Mouse (Mus musculus) limb, embryonic 11.5 days (tissue): ENCODE measurements around the gene Elovl6. TPM values are rescaled to one million over a fixed set of nuclear protein-coding genes. Genes with fewer than 3 reads are reported as not detected.

Source experiments
- ATAC-seq: fragments of 200-750 bp; cut with Nextera tagmentation; 2 replicates; pipeline ENCODE4 v1.8.0; 2017; ENCODE audit warnings: low read depth; ENCODE audit not compliant: insufficient number of reproducible peaks, low FRiP score, low TSS enrichment
- DNase-seq: peaks from one replicate; pipeline ENCODE4 v3.0.0-alpha.2; 2015; ENCODE audit warnings: low spot score
- H3K27ac ChIP-seq: fragments of 300-500 bp; sonication (generic); replicated peaks from 2 replicates; pipeline ENCODE4 v1.5.1; 2014; ENCODE audit warnings: low read depth, mild to moderate bottlenecking, low read length
- H3K27me3 ChIP-seq: fragments of 300-500 bp; sonication (generic); 2 replicates; pipeline ENCODE4 v1.6.1; 2014; ENCODE audit warnings: mild to moderate bottlenecking, low read length, mixed read lengths; ENCODE audit not compliant: control insufficient read depth, insufficient read depth
- H3K36me3 ChIP-seq: fragments of 300-500 bp; sonication (generic); 2 replicates; pipeline ENCODE4 v1.6.1; 2014; ENCODE audit warnings: mild to moderate bottlenecking, low read length, moderate library complexity, mixed read lengths; ENCODE audit not compliant: control insufficient read depth, insufficient read depth
- H3K4me1 ChIP-seq: fragments of 300-500 bp; sonication (generic); 2 replicates; pipeline ENCODE4 v1.6.1; 2014; ENCODE audit warnings: low read length, mixed read lengths; ENCODE audit not compliant: control insufficient read depth, insufficient read depth
- H3K4me2 ChIP-seq: fragments of 300-500 bp; sonication (generic); 2 replicates; pipeline ENCODE4 v1.6.1; 2014; ENCODE audit warnings: low read depth, mild to moderate bottlenecking, moderate library complexity; ENCODE audit not compliant: severe bottlenecking
- H3K4me3 ChIP-seq: fragments of 300-500 bp; sonication (generic); 2 replicates; pipeline ENCODE4 v1.5.1; 2014; ENCODE audit warnings: low read depth, low read length
- H3K9ac ChIP-seq: fragments of 300-500 bp; sonication (generic); 2 replicates; pipeline ENCODE4 v1.6.1; 2014; ENCODE audit warnings: mild to moderate bottlenecking, low read length
- H3K9me3 ChIP-seq: fragments of 300-500 bp; sonication (generic); 2 replicates; pipeline ENCODE4 v1.6.1; 2016; ENCODE audit warnings: low read length; ENCODE audit not compliant: control insufficient read depth
- WGBS: fragments of 180-500 bp; shearing (Covaris S2); extraction: QIAGEN DNeasy Blood & Tissue Kit; methylation state at CpG from one replicate; pipeline ENCODE4 v1.1.7; 2014; 5-methylcytosine and 5-hydroxymethylcytosine counted together
- polyA plus RNA-seq: library from polyadenylated mRNA; unstranded; fragments of >200 nt; fragmentation: Nextera tagmentation; extraction: Ambion mirVana; gene quantifications from 2 replicates; pipeline ENCODE4 v1.2.1, GENCODE M21; 2014

Gene Elovl6
- polyA plus RNA-seq, 1 experiment from 2014 or later: 53.2 TPM

GRCm38 (mm10) chr3:129535444-129535843 lies 3.3 kb downstream of the Elovl6 start:
- no peak for ATAC-seq
- no peaks in the 10 kb centered on the region for H3K27me3 ChIP-seq

DNA sequence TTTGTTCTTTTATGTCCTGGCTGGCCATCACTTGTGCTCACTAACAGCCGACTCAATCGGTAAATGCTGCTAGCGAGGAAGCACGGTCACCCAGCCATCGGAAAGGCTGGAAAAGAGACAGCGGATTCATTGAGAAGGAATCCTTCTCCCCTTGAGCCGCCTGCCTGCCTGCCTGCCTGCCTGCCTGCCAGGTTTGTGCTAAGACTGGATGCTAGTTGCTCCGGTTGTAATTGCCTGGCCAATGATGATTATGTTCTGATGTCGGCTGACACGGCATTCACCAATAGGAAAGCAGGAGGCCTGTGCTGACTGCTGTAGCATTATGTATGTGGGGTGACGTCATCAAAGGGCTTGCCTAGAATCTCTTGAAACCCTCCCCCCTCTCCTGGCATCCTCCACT lies 4.0 kb downstream of the Elovl6 start:
- H3K9ac ChIP-seq: peak overlapping the region; percentile 47; the same call in 1 of the 2 replicates
- no peaks in the 10 kb centered on the region; the same call in 1 of the 2 replicates for H3K36me3 ChIP-seq
- WGBS: under 1% methylated on average over 11 of the region's 11 CpGs
- H3K4me2 ChIP-seq: peak overlapping the region; percentile 46
- ATAC-seq (peak; percentile 90), DNase-seq (peak; percentile 84)
- no peaks in the 10 kb centered on the region for H3K27me3 ChIP-seq
- H3K4me3 ChIP-seq: peak overlapping the region; percentile 18
- H3K27ac ChIP-seq: peak overlapping the region; percentile 94
- H3K4me1 ChIP-seq: peaks cover 16% of the 10 kb centered on the region
- no peaks in the 10 kb centered on the region for H3K9me3 ChIP-seq

More at GRCm38 (mm10) chr3:129535444-129535843, 3.3 kb downstream of the Elovl6 start:
- Histone ChIP-seq H3K9ac (0 out of 2 replicates have a peak overlapping the region, but pooled peaks have one; percentile 13), H3K27ac (peak overlapping the region; percentile 94; the same call in 1 of the 2 replicates), H3K36me3 (no peaks in the 10 kb centered on the region; the same call in 1 of the 2 replicates), H3K4me2 (peak overlapping the region; percentile 46), H3K9me3 (no peaks in the 10 kb centered on the region), H3K4me1 (peaks cover 16% of the 10 kb centered on the region), H3K4me3 (peak overlapping the region; percentile 18)
- WGBS: 12% methylated on average over 6 of the region's 6 CpGs
- peak; percentile 30 for DNase-seq

DNA sequence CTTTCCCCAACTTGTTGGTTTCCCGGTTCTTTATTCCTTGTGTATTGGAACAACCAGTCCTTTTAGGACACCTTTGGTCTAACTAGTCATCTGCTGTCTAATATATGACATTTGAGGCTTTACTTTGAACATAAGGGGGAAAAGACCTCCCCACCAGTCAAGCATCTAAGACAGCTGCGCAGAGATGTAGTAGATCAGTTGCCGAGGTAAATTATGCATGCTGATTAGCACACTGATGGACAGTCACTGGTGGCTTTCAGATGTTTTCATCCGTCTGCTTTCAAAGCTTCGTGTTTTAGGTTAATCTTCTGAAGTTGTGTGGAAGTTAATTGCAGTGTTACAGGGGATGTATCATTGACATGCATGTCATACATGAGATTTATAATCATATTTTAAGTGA lies 5.8 kb downstream of the Elovl6 start:
- Histone ChIP-seq H3K9ac (no peak overlapping the region), H3K27me3 (no peaks in the 10 kb centered on the region), H3K4me1 (peaks cover 13% of the 10 kb centered on the region), H3K4me3 (no peak overlapping the region), H3K27ac (no peak overlapping the region), H3K36me3 (peaks cover 2% of the 10 kb centered on the region; the same call in 1 of the 2 replicates), H3K9me3 (no peaks in the 10 kb centered on the region), H3K4me2 (no peak overlapping the region)
- 83% methylated on average over 5 of the region's 5 CpGs for WGBS
- no peak for ATAC-seq
- no peak for DNase-seq

- H3K36me3 ChIP-seq: peaks cover 2% of the 10 kb centered on the region; the same call in 1 of the 2 replicates
- 0 out of 2 replicates have a peak, but pooled peaks cover 4% of the 10 kb centered on the region for H3K4me1 ChIP-seq
- 78% methylated on average over 2 of the region's 2 CpGs for WGBS
- no peaks in the 10 kb centered on the region for H3K27me3 ChIP-seq
- H3K9me3 ChIP-seq: no peaks in the 10 kb centered on the region
- DNase-seq (no peak), ATAC-seq (no peak)
- no peak overlapping the region for H3K4me2 ChIP-seq
- H3K4me3 ChIP-seq: no peak overlapping the region
- H3K9ac ChIP-seq: no peak overlapping the region
- no peak overlapping the region for H3K27ac ChIP-seq
Observed at GRCm38 (mm10) chr3:129540882-129541281, 8.7 kb downstream of the Elovl6 start.

DNA sequence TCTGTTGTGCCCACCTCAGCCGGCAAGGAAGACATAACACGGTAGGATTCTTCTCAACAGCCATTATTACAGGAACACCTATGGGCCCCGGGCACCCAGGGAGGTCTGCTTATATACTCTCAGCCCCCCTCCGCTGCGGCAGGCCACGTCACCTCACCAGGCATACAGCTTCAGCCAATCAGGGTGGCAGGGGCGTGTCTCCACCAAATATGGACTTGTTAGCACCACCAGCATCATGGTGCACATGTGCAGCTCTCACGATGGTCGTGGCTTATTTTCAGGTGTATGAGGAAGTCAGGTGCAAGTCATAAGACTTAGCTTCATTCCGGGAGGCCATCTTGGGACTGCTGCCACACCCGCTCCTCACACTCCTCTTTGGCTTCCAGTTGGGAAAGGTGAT lies 9.3 kb downstream of the Elovl6 start:
- no peaks in the 10 kb centered on the region for H3K27me3 ChIP-seq
- no peaks in the 10 kb centered on the region for H3K9me3 ChIP-seq
- 0 out of 2 replicates have a peak, but pooled peaks cover 4% of the 10 kb centered on the region for H3K4me1 ChIP-seq
- ATAC-seq: no peak
- H3K4me2 ChIP-seq: no peak overlapping the region
- H3K36me3 ChIP-seq: peaks cover 2% of the 10 kb centered on the region; the same call in 1 of the 2 replicates
- DNase-seq: no peak
- H3K27ac ChIP-seq: no peak overlapping the region
- no peak overlapping the region for H3K9ac ChIP-seq
- 95% methylated on average over 11 of the region's 11 CpGs for WGBS
- no peak overlapping the region for H3K4me3 ChIP-seq

GRCm38 (mm10) chr3:129543376-129543775 lies 11.2 kb downstream of the Elovl6 start:
- WGBS: 95% methylated on average over 3 of the region's 3 CpGs
- no peaks in the 10 kb centered on the region for H3K27me3 ChIP-seq
- DNase-seq (no peak), ATAC-seq (no peak)
- no peak overlapping the region for H3K4me3 ChIP-seq
- H3K36me3 ChIP-seq: peaks cover 2% of the 10 kb centered on the region; the same call in 1 of the 2 replicates
- H3K9me3 ChIP-seq: no peaks in the 10 kb centered on the region
- no peaks in the 10 kb centered on the region for H3K4me1 ChIP-seq
- no peak overlapping the region for H3K4me2 ChIP-seq
- H3K9ac ChIP-seq: no peak overlapping the region
- H3K27ac ChIP-seq: no peak overlapping the region

DNA sequence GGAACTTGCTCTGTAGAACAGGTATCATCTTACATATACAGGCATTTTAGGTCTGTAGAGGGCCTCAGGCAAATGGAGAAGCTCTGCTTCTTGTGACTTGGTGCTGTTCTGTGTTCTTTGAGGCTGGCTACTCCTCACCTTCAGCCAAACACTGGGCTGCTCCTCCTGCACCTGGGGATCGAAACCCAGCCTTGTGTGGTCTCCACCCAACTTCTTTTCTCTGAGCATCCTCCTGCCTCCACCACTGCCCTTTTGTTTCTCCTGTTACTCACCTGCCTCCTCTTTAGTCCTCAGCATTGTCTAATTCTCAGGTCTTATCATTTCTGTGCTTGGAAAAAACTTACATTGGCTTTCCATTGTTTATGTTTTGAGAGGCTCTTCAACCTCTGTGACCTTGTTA lies 12.1 kb downstream of the Elovl6 start:
- Histone ChIP-seq H3K4me3 (no peak overlapping the region), H3K4me1 (no peaks in the 10 kb centered on the region), H3K4me2 (no peak overlapping the region), H3K27ac (no peak overlapping the region), H3K27me3 (no peaks in the 10 kb centered on the region), H3K36me3 (peaks cover 2% of the 10 kb centered on the region; the same call in 1 of the 2 replicates), H3K9ac (no peak overlapping the region), H3K9me3 (no peaks in the 10 kb centered on the region)
- DNase-seq: no peak
- no peak for ATAC-seq
- WGBS: 100% methylated on average over 1 of the region's 1 CpGs

GRCm38 (mm10) chr3:129545228-129545627 lies 13.1 kb downstream of the Elovl6 start:
- no peak overlapping the region for H3K9ac ChIP-seq
- no peaks in the 10 kb centered on the region for H3K9me3 ChIP-seq
- DNase-seq (no peak), ATAC-seq (no peak)
- H3K36me3 ChIP-seq: peaks cover 2% of the 10 kb centered on the region; the same call in 1 of the 2 replicates
- no peak overlapping the region for H3K4me2 ChIP-seq
- H3K27me3 ChIP-seq: no peaks in the 10 kb centered on the region
- 38% methylated on average over 1 of the region's 1 CpGs for WGBS
- no peak overlapping the region for H3K27ac ChIP-seq
- 0 out of 2 replicates have a peak, but pooled peaks cover 2% of the 10 kb centered on the region for H3K4me1 ChIP-seq
- H3K4me3 ChIP-seq: no peak overlapping the region

- Histone ChIP-seq H3K4me3 (no peak overlapping the region), H3K9ac (no peak overlapping the region), H3K27me3 (no peaks in the 10 kb centered on the region), H3K36me3 (peaks cover 2% of the 10 kb centered on the region; the same call in 1 of the 2 replicates), H3K4me2 (no peak overlapping the region), H3K9me3 (no peaks in the 10 kb centered on the region), H3K4me1 (0 out of 2 replicates have a peak, but pooled peaks cover 2% of the 10 kb centered on the region), H3K27ac (no peak overlapping the region)
- WGBS: 84% methylated on average over 6 of the region's 6 CpGs
- no peak for ATAC-seq
- DNase-seq: no peak
Observed at GRCm38 (mm10) chr3:129545801-129546200, 13.6 kb downstream of the Elovl6 start.
